Mouse (Mus musculus): ENCODE data around the gene Prr5l.

GRCm38 (mm10) chr2:101881471-101882162 is 1.2 kb downstream of the Prr5l start:
- no peak for TF ChIP-seq CTCF (IDR thresholded peaks at IDR 0.05; ENCODE audit: low read depth)
- TF ChIP-seq EP300 (optimal IDR thresholded peaks at IDR 0.05), result no peak
